Mouse (Mus musculus) kidney, embryonic 16.5 days (tissue): ENCODE measurements around the gene Scyl3. TPM values are rescaled to one million over a fixed set of nuclear protein-coding genes. Genes with fewer than 3 reads are reported as not detected.
A peak's percentile ranks its signal among the peaks of the same experiment; 100 is the strongest.

Experiments
- ATAC-seq: fragments of 200-750 bp; cut with Nextera tagmentation; 2 replicates; pipeline ENCODE4 v1.8.0; 2017; ENCODE audit warnings: moderate TSS enrichment; ENCODE audit not compliant: low FRiP score, low TSS enrichment
- H3K27ac ChIP-seq: fragments of 300-500 bp; sonication (generic); 2 replicates; pipeline ENCODE4 v1.5.1; 2014; ENCODE audit warnings: low read length
- H3K27me3 ChIP-seq: fragments of 300-500 bp; sonication (generic); 2 replicates; pipeline ENCODE4 v1.6.1; 2014; ENCODE audit warnings: low read length, control low read depth, mixed read lengths; ENCODE audit not compliant: insufficient read depth
- H3K36me3 ChIP-seq: fragments of 300-500 bp; sonication (generic); 2 replicates; pipeline ENCODE4 v1.6.1; 2014; ENCODE audit warnings: low read length, control low read depth, mixed read lengths; ENCODE audit not compliant: insufficient read depth
- H3K4me1 ChIP-seq: fragments of 300-500 bp; sonication (generic); 2 replicates; pipeline ENCODE4 v1.6.1; 2014; ENCODE audit warnings: low read length, control low read depth, mixed read lengths; ENCODE audit not compliant: insufficient read depth
- H3K4me2 ChIP-seq: fragments of 300-500 bp; sonication (generic); replicated peaks from 2 replicates; pipeline ENCODE4 v1.6.1; 2014; ENCODE audit warnings: low read depth, low read length
- H3K4me3 ChIP-seq: fragments of 300-500 bp; sonication (generic); 2 replicates; pipeline ENCODE4 v1.5.1; 2014; ENCODE audit warnings: mild to moderate bottlenecking, low read length
- H3K9ac ChIP-seq: fragments of 300-500 bp; sonication (generic); replicated peaks from 2 replicates; pipeline ENCODE4 v1.6.1; 2014; ENCODE audit warnings: low read length
- H3K9me3 ChIP-seq: fragments of 300-500 bp; sonication (generic); 2 replicates; pipeline ENCODE4 v1.6.1; 2016; ENCODE audit warnings: low read length, control low read depth
- WGBS: fragments of 180-500 bp; shearing (Covaris S2); extraction: QIAGEN DNeasy Blood & Tissue Kit; methylation state at CpG from one replicate; pipeline ENCODE4 v1.1.7; 2014; 5-methylcytosine and 5-hydroxymethylcytosine counted together
- polyA plus RNA-seq: library from polyadenylated mRNA; unstranded; fragments of >200 nt; fragmentation: Nextera tagmentation; extraction: Ambion mirVana; gene quantifications from 2 replicates; pipeline ENCODE4 v1.2.1, GENCODE M21; 2015

Scyl3 gene
- polyA plus RNA-seq, 1 experiment from 2014 or later, result 17.3 TPM

GRCm38 (mm10) chr1:163934591-163934990, 5.7 kb downstream of the Scyl3 start:
- H3K27ac ChIP-seq, result no peak overlapping the region
- H3K9ac ChIP-seq, result no peak overlapping the region
- H3K4me1 ChIP-seq, result peaks cover 11% of the 10 kb centered on the region
- H3K36me3 ChIP-seq, result peaks cover 46% of the 10 kb centered on the region
- no peak overlapping the region for H3K4me2 ChIP-seq
- no peak overlapping the region for H3K4me3 ChIP-seq
- WGBS, result 81% methylated on average over 2 of the region's 2 CpGs
- H3K9me3 ChIP-seq, result no peaks in the 10 kb centered on the region
- ATAC-seq, result no peak
- H3K27me3 ChIP-seq, result no peaks in the 10 kb centered on the region

GRCm38 (mm10) chr1:163942056-163942455, 13.2 kb downstream of the Scyl3 start:
- 73% methylated on average over 6 of the region's 6 CpGs for WGBS
- Histone ChIP-seq H3K4me1 (no peaks in the 10 kb centered on the region), H3K27ac (no peak overlapping the region), H3K27me3 (no peaks in the 10 kb centered on the region), H3K9me3 (no peaks in the 10 kb centered on the region), H3K4me3 (no peak overlapping the region), H3K4me2 (no peak overlapping the region), H3K9ac (no peak overlapping the region), H3K36me3 (peaks cover 64% of the 10 kb centered on the region)
- ATAC-seq, result peak; percentile 50; the same call in 1 of the 2 replicates

- Histone ChIP-seq H3K36me3 (peaks cover 70% of the 10 kb centered on the region), H3K9me3 (no peaks in the 10 kb centered on the region), H3K9ac (no peak overlapping the region), H3K4me1 (no peaks in the 10 kb centered on the region), H3K27ac (no peak overlapping the region), H3K4me2 (no peak overlapping the region), H3K27me3 (no peaks in the 10 kb centered on the region), H3K4me3 (no peak overlapping the region)
- WGBS, result 87% methylated on average over 2 of the region's 2 CpGs
- ATAC-seq, result no peak
Measured at GRCm38 (mm10) chr1:163953396-163953795, 24.5 kb downstream of the Scyl3 start.

- no peak for ATAC-seq
- H3K27ac ChIP-seq, result no peak overlapping the region
- no peak overlapping the region for H3K4me2 ChIP-seq
- H3K9ac ChIP-seq, result no peak overlapping the region
- no peaks in the 10 kb centered on the region for H3K9me3 ChIP-seq
- H3K4me1 ChIP-seq, result no peaks in the 10 kb centered on the region
- H3K4me3 ChIP-seq, result no peak overlapping the region
- no peaks in the 10 kb centered on the region for H3K27me3 ChIP-seq
- WGBS, result 89% methylated on average over 3 of the region's 3 CpGs
- H3K36me3 ChIP-seq, result peaks cover 58% of the 10 kb centered on the region
Measured at GRCm38 (mm10) chr1:163958036-163958435, 29.1 kb downstream of the Scyl3 start.

- peaks cover 34% of the 10 kb centered on the region for H3K36me3 ChIP-seq
- no peak overlapping the region for H3K4me2 ChIP-seq
- ATAC-seq, result no peak
- no peak overlapping the region for H3K27ac ChIP-seq
- no peaks in the 10 kb centered on the region for H3K27me3 ChIP-seq
- H3K4me1 ChIP-seq, result no peaks in the 10 kb centered on the region
- H3K9ac ChIP-seq, result no peak overlapping the region
- H3K9me3 ChIP-seq, result no peaks in the 10 kb centered on the region
- no peak overlapping the region for H3K4me3 ChIP-seq
- WGBS, result 94% methylated on average over 10 of the region's 10 CpGs
Measured at GRCm38 (mm10) chr1:163964008-163964689, 35.2 kb downstream of the Scyl3 start.

- Histone ChIP-seq H3K4me1 (no peaks in the 10 kb centered on the region), H3K27me3 (no peaks in the 10 kb centered on the region), H3K36me3 (peaks cover 6% of the 10 kb centered on the region; the same call in 1 of the 2 replicates), H3K4me3 (no peak overlapping the region), H3K9ac (no peak overlapping the region), H3K9me3 (no peaks in the 10 kb centered on the region), H3K27ac (no peak overlapping the region), H3K4me2 (no peak overlapping the region)
- no peak for ATAC-seq
- 65% methylated on average over 1 of the region's 1 CpGs for WGBS
Measured at GRCm38 (mm10) chr1:163974471-163974870, 45.6 kb downstream of the Scyl3 start.

GRCm38 (mm10) chr1:163975088-163975487, 46.2 kb downstream of the Scyl3 start:
- Histone ChIP-seq H3K4me3 (no peak overlapping the region), H3K9ac (no peak overlapping the region), H3K4me2 (no peak overlapping the region), H3K9me3 (no peaks in the 10 kb centered on the region), H3K27me3 (no peaks in the 10 kb centered on the region), H3K36me3 (peaks cover 11% of the 10 kb centered on the region; the same call in 1 of the 2 replicates), H3K4me1 (no peaks in the 10 kb centered on the region), H3K27ac (no peak overlapping the region)
- no peak for ATAC-seq
- 93% methylated on average over 2 of the region's 2 CpGs for WGBS

- WGBS, result 63% methylated on average over 1 of the region's 1 CpGs
- Histone ChIP-seq H3K9ac (no peak overlapping the region), H3K9me3 (no peaks in the 10 kb centered on the region), H3K27ac (no peak overlapping the region), H3K36me3 (peaks cover 22% of the 10 kb centered on the region; the same call in 1 of the 2 replicates), H3K27me3 (no peaks in the 10 kb centered on the region), H3K4me2 (no peak overlapping the region), H3K4me1 (no peaks in the 10 kb centered on the region), H3K4me3 (no peak overlapping the region)
- no peak for ATAC-seq
Measured at GRCm38 (mm10) chr1:163976515-163976914, 47.6 kb downstream of the Scyl3 start.

GRCm38 (mm10) chr1:163992371-163992770, 63.5 kb downstream of the Scyl3 start:
- Histone ChIP-seq H3K4me3 (no peak overlapping the region), H3K9ac (no peak overlapping the region), H3K27me3 (no peaks in the 10 kb centered on the region), H3K9me3 (no peaks in the 10 kb centered on the region), H3K36me3 (peaks cover 7% of the 10 kb centered on the region; the same call in 1 of the 2 replicates), H3K4me1 (peaks cover 13% of the 10 kb centered on the region; the same call in 1 of the 2 replicates), H3K4me2 (no peak overlapping the region), H3K27ac (no peak overlapping the region)
- ATAC-seq, result no peak
- WGBS, result 58% methylated on average over 4 of the region's 4 CpGs

- Histone ChIP-seq H3K36me3 (peaks cover 10% of the 10 kb centered on the region; the same call in 1 of the 2 replicates), H3K9me3 (no peaks in the 10 kb centered on the region), H3K4me2 (peak overlapping the region; percentile 78), H3K27ac (peak overlapping the region; percentile 20; the same call in 1 of the 2 replicates), H3K27me3 (no peaks in the 10 kb centered on the region), H3K4me1 (peaks cover 13% of the 10 kb centered on the region; the same call in 1 of the 2 replicates), H3K9ac (peak overlapping the region; percentile 73), H3K4me3 (peak overlapping the region; percentile 87)
- peak; percentile 40; the same call in 1 of the 2 replicates for ATAC-seq
- WGBS, result under 1% methylated on average over 38 of the region's 38 CpGs
Measured at GRCm38 (mm10) chr1:163994173-163994720, 65.3 kb downstream of the Scyl3 start.
